Mouse (Mus musculus) brain, embryonic 14.5 days (tissue): Measurements from ENCODE around the gene Olfr1231. TPM values are rescaled to one million over a fixed set of nuclear protein-coding genes. Genes with fewer than 3 reads are reported as not detected.

Source experiments
- DNase-seq: peaks from one replicate; pipeline ENCODE4 v3.0.0-alpha.2; 2011; ENCODE audit warnings: low read depth
- CTCF ChIP-seq: fragments of 200-500 bp; IDR thresholded peaks from 2 replicates; pipeline ENCODE4 v1.5.1; 2012; ENCODE audit warnings: inconsistent platforms, mild to moderate bottlenecking, moderate library complexity, borderline replicate concordance; ENCODE audit not compliant: insufficient read depth, insufficient read length; ENCODE audit errors: extremely low read depth
- POLR2A ChIP-seq: fragments of 200-500 bp; IDR thresholded peaks from 2 replicates; pipeline ENCODE4 v1.6.1; 2012; ENCODE audit warnings: mild to moderate bottlenecking, inconsistent platforms, borderline replicate concordance; ENCODE audit not compliant: poor library complexity, insufficient read depth, insufficient read length, severe bottlenecking; ENCODE audit errors: extremely low read depth
- polyA plus RNA-seq: library from polyadenylated mRNA; depleted of rRNA; stranded (reverse); fragments of >200 nt; gene quantifications from 2 replicates; pipeline ENCODE4 v1.2.3, GENCODE M21; 2012; rRNA removed

Olfr1231 gene
- polyA plus RNA-seq: not detected in 2 replicates

DNA sequence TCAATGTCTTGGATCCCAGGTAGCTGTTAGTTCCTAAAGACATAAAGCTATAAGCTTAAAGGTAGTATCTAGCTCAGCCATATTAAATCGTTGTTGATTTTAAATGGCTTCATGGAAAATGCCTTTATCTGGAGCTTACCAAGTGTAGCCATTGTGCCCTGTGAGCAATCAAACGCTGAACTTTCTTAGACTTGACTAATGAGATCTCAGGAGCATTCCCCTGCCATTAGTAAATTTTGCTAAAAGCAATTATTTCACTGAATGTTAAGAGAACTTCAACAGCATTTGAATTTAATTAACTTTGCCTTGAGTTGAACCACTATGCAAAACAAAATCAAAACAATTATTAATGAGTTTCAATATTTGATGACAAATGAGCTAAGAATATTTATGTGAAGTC lies at the start of gene Olfr1231:
TSS of gene Olfr1231 (minus strand) at position 101 of the 400 bp plus-strand sequence.
- TF ChIP-seq POLR2A: no peak
- TF ChIP-seq CTCF: no peak
- DNase-seq: peak; percentile 15

DNA sequence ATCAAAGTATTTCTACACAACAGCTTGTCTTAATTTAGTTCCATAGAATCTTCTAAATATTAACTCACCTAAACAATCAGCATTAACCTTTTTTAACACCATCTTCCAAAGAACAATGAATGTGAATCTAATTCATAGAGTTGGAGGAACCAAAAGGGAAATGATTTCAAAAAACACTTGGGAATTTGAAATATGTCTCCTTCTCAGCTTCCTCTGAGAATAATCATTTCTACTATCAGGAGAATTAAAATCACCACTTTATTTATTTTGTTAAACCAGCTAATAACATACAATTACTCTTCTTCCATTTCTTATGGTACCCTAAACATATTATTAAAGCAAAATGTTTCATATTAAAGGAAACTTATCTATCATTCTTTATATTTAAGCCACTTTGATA lies 35.4 kb upstream of the Olfr1231 start, which contains the start of gene Olfr1233:
TSS of gene Olfr1233 (minus strand) at position 101 of the 400 bp plus-strand sequence.
- TF ChIP-seq CTCF: no peak
- no peak for TF ChIP-seq POLR2A
- no peak for DNase-seq

DNA sequence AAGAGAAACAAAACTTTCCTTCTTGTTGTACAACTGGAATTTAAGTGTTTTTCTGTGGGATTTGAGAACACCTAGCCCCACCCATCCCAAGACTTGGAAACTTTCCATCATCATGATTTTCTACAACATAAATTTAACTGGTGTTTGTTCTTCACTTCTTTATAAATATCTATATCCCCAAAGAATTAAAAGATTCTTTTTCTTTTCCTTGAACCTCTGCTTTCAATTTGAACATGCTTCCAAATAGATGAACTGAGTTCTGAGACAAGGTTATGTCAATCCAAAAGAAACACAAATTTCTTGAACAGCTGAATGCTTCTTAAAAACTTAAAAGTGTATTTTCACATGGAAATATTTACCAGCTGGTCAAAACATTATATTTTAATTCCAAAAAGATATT lies 22.7 kb upstream of the Olfr1231 start, which contains the start of gene Olfr1232:
TSS of gene Olfr1232 (minus strand) at position 101 of the 400 bp plus-strand sequence.
- DNase-seq: no peak

DNA sequence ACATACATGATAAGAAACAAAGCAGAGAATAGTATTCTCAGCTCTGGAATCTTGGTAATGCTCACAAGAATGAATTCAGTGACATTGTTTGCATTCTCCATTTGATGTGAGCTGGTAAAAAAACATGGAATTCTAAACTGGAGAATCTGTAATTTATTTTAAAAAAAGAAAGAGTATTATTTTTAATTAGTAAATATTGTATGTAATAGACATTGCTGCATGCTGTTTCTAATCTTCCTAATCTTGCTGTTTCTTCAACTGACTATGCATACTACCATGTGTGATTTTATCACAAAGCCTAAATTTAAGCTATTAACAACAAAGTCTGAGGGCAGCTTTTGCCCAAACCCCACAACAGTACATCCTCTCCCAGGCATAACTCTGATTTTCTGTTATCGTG lies 9.7 kb downstream of the Olfr1231 start, which contains the start of gene Olfr1230:
TSS of gene Olfr1230 (minus strand) at position 101 of the 400 bp plus-strand sequence.
- no peak for DNase-seq
- TF ChIP-seq POLR2A: no peak
- TF ChIP-seq CTCF: no peak

More for the DNA sequence above, 22.7 kb upstream of the Olfr1231 start, which contains the start of gene Olfr1232:
- TF ChIP-seq POLR2A (no peak), CTCF (no peak)

DNA sequence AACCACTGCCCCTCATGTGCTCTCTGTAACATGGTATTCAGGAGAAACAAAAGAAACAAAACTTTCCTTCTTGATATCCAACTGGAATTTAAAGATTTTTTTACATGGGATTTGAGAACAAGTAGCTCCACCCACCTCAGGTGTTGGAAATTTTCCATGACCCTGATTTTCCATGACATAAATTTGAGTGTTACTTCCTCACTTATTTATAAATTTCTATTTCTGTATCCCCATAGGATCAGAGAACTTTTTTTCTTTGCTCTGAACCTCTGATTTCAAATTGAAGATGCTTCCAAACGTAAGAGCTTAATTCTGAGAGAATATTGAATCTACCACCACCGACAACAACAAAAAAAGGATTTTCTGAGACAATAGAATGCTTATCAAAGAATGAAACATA lies 19.0 kb downstream of the Olfr1231 start, which contains the start of gene Olfr1229:
TSS of gene Olfr1229 (minus strand) at position 101 of the 400 bp plus-strand sequence.
- DNase-seq: no peak
- TF ChIP-seq POLR2A (no peak), CTCF (no peak)

DNA sequence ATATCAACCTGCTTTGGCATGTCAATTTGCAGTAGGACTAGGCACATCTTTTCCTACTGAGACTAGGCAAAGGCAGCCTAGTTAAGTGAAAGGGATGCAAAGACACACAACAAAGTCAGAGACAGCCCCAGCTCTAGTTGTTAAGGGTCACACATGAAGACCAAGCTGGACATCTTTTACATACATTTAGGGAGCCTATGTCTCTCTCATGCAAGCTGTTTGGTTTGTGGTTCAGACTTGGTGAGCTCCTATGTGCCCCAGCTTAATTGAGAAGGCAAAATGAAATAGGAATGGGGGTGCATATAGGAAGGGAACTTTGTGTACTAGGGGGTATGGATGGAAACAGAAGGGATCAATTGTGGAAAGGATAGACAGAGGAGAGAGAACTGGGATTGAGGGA lies 52.9 kb downstream of the Olfr1231 start, which contains the start of gene Olfr1228:
TSS of gene Olfr1228 (minus strand) at position 101 of the 400 bp plus-strand sequence.
- TF ChIP-seq CTCF (no peak), POLR2A (no peak)
- no peak for DNase-seq

Other genes with a start within 250 kb of the Olfr1231 start
- gene Olfr1218, start 245.9 kb downstream of the Olfr1231 start, polyA plus RNA-seq: not detected in 2 replicates
- gene Olfr1219, start 223.6 kb downstream of the Olfr1231 start, polyA plus RNA-seq: not detected in 2 replicates
- gene Olfr1220, start 200.2 kb downstream of the Olfr1231 start, polyA plus RNA-seq: not detected in 2 replicates
- not detected in 2 replicates for gene Olfr1221, start 189.8 kb downstream of the Olfr1231 start, polyA plus RNA-seq
- gene Olfr1222, start 174.0 kb downstream of the Olfr1231 start, polyA plus RNA-seq: not detected in 2 replicates
- gene Olfr1223, start 155.5 kb downstream of the Olfr1231 start, polyA plus RNA-seq: not detected in 2 replicates
- gene Olfr1224-ps1, start 143.0 kb downstream of the Olfr1231 start, polyA plus RNA-seq: not detected in 2 replicates
- gene Olfr1225, start 132.4 kb downstream of the Olfr1231 start, polyA plus RNA-seq: not detected in 2 replicates
- gene Olfr1226, start 107.0 kb downstream of the Olfr1231 start, polyA plus RNA-seq: not detected in 2 replicates
- gene Olfr1228, start 53.0 kb downstream of the Olfr1231 start, polyA plus RNA-seq: not detected in 2 replicates
- not detected in 2 replicates for gene Olfr1229, start 19.1 kb downstream of the Olfr1231 start, polyA plus RNA-seq
- not detected in 2 replicates for gene Olfr1230, start 9.8 kb downstream of the Olfr1231 start, polyA plus RNA-seq
- not detected in 2 replicates for gene Olfr1232, start 22.6 kb upstream of the Olfr1231 start, polyA plus RNA-seq
- gene Olfr1233, start 35.3 kb upstream of the Olfr1231 start, polyA plus RNA-seq: not detected in 2 replicates
- gene Olfr1234, start 57.8 kb upstream of the Olfr1231 start, polyA plus RNA-seq: not detected in 2 replicates
- not detected in 2 replicates for gene Olfr1238, start 102.6 kb upstream of the Olfr1231 start, polyA plus RNA-seq
- gene Olfr1239, start 113.3 kb upstream of the Olfr1231 start, polyA plus RNA-seq: not detected in 2 replicates
- not detected in 2 replicates for gene Olfr1240, start 135.9 kb upstream of the Olfr1231 start, polyA plus RNA-seq
- not detected in 2 replicates for gene Olfr1241, start 180.1 kb upstream of the Olfr1231 start, polyA plus RNA-seq
- not detected in 2 replicates for gene Olfr1242, start 191.3 kb upstream of the Olfr1231 start, polyA plus RNA-seq
- gene Olfr1243, start 224.4 kb upstream of the Olfr1231 start, polyA plus RNA-seq: not detected in 2 replicates